Mouse (Mus musculus): Measurements from ENCODE around the gene Klhl28. TPM values are rescaled to one million over a fixed set of nuclear protein-coding genes. Genes with fewer than 3 reads are reported as not detected.

The Klhl28 gene
- polyA plus RNA-seq, 1 experiment from 2014 or later = 15.1 TPM

DNA sequence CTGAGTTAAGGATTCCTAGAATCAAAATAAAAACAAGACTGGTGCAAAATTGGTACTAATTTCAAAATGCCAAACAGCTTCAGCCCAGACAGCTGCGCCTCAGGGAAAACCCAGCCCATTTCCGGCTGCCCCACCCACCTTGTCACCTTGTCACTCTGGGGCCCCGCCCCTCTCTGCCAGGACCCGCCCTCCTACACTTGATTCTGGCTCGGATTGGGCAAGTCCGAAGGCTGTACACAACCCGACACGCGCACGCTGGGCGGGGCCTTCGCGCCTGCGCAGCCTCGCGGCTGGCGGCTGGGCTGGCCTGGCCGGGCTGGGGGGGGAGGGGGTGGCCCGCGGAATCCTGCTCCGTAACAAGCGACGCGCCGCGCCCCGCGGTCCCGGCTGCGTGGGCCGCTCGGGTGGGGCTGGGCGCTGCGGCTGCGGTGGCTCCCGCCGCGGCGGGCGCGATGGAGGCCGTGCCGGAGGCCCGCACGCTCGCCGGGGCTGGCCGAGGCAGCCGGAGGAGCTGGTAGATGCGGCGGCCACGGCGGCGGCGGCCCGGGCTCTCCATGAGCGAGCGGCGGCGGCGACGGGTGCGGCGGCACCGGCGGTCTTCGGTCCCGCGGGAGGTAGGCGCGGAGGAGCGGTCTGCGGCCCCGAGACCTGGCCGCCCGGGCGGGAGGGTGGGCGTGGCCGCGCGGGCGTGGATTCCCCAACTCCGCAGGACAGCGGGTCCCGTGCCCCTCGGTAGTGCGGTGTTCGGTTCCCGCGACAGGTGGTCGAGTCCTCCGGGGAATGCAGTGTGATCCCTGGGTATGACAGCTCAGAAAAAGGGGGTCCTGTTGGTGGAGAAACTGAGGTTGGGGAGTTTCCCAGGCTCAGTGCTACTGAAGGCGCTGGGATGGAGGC is 47.5 kb downstream of the Klhl28 start, which contains the start of gene Gm527:
Gene Gm527, plus strand, starts transcription at position 329 of the 894 bp plus-strand sequence.
- Histone ChIP-seq H3K4me3 (ENCODE audit: low read depth, low read length) (peak within 1 kb of the TSS; percentile 73), H3K27ac (ENCODE audit: low read depth) (no peak within 1 kb of the TSS), H3K36me3 (ENCODE audit: insufficient read depth) (no peaks in the 10 kb centered on the region), H3K9me3 (ENCODE audit: low read depth, low read length) (no peaks in the 10 kb centered on the region), H3K27me3 (ENCODE audit: insufficient read depth, low read length) (no peaks in the 10 kb centered on the region), H3K4me2 (peak within 1 kb of the TSS; percentile 88), H3K4me1 (ENCODE audit: insufficient read depth) (no peaks in the 10 kb centered on the region), H3K9ac (peak within 1 kb of the TSS; percentile 70)
- DNase-seq = peak; percentile 98
- TF ChIP-seq CTCF (IDR thresholded peaks at IDR 0.05; ENCODE audit: low read depth) = no peak
- ATAC-seq (ENCODE audit: insufficient read depth) = peak; percentile 100
- WGBS = under 1% methylated on average over 71 of the region's 93 CpGs

GRCm38 (mm10) chr12:64916735-64917134 is 48.6 kb downstream of the Klhl28 start:
- Histone ChIP-seq H3K4me2 (no peak overlapping the region), H3K27me3 (ENCODE audit: insufficient read depth, low read length) (no peaks in the 10 kb centered on the region), H3K9ac (no peak overlapping the region), H3K4me3 (ENCODE audit: low read depth, low read length) (no peak overlapping the region), H3K9me3 (ENCODE audit: low read depth, low read length) (no peaks in the 10 kb centered on the region), H3K4me1 (ENCODE audit: insufficient read depth) (no peaks in the 10 kb centered on the region), H3K27ac (ENCODE audit: low read depth) (no peak overlapping the region), H3K36me3 (ENCODE audit: insufficient read depth) (no peaks in the 10 kb centered on the region)
- no peak for DNase-seq
- no peak for TF ChIP-seq CTCF (IDR thresholded peaks at IDR 0.05; ENCODE audit: low read depth)
- no peak for ATAC-seq (ENCODE audit: insufficient read depth)

- H3K4me1 ChIP-seq (ENCODE audit: insufficient read depth) = no peaks in the 10 kb centered on the region
- TF ChIP-seq CTCF (IDR thresholded peaks at IDR 0.05; ENCODE audit: low read depth) = no peak
- no peak for ATAC-seq (ENCODE audit: insufficient read depth)
- no peak for DNase-seq
- H3K27me3 ChIP-seq (ENCODE audit: insufficient read depth, low read length) = no peaks in the 10 kb centered on the region
- no peak overlapping the region for H3K27ac ChIP-seq (ENCODE audit: low read depth)
- 48% methylated on average over 6 of the region's 6 CpGs for WGBS
- H3K36me3 ChIP-seq (ENCODE audit: insufficient read depth) = no peaks in the 10 kb centered on the region
- no peak overlapping the region for H3K4me2 ChIP-seq
- no peaks in the 10 kb centered on the region for H3K9me3 ChIP-seq (ENCODE audit: low read depth, low read length)
- H3K4me3 ChIP-seq (ENCODE audit: low read depth, low read length) = no peak overlapping the region
- H3K9ac ChIP-seq = no peak overlapping the region
Observed at GRCm38 (mm10) chr12:64912996-64913395, 52.3 kb downstream of the Klhl28 start.

DNA sequence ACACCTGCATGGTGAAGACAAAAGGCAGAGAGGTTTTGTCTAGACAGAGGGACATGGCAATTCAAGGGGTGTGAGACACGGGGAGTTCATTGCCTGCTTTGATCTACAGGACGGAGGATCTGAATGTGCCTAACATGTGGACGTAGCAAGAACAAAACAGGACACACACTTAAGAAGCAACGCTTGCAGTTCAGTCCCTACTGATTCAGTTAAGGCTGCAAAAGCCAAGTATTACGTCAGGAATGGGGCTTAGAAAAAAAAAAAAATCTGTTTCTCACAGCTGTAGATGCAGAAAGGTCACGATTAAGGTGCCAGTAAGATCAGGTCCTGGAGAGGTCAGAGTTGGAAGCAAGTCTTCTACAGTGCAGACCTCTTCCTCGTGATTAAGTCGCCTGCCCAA is 62.1 kb downstream of the Klhl28 start:
- peak; percentile 7; the same call in 1 of the 2 replicates for ATAC-seq (ENCODE audit: insufficient read depth)
- 33% methylated on average over 8 of the region's 8 CpGs for WGBS
- TF ChIP-seq CTCF (IDR thresholded peaks at IDR 0.05; ENCODE audit: low read depth) = no peak
- Histone ChIP-seq H3K9me3 (ENCODE audit: low read depth, low read length) (no peaks in the 10 kb centered on the region), H3K36me3 (ENCODE audit: insufficient read depth) (no peaks in the 10 kb centered on the region), H3K9ac (no peak overlapping the region), H3K27ac (ENCODE audit: low read depth) (peak overlapping the region; percentile 70; the same call in 1 of the 2 replicates), H3K4me2 (no peak overlapping the region; the same call in 1 of the 2 replicates), H3K4me1 (ENCODE audit: insufficient read depth) (no peaks in the 10 kb centered on the region; the same call in 1 of the 2 replicates), H3K4me3 (ENCODE audit: low read depth, low read length) (no peak overlapping the region), H3K27me3 (ENCODE audit: insufficient read depth, low read length) (no peaks in the 10 kb centered on the region)
- DNase-seq = peak; percentile 18

GRCm38 (mm10) chr12:64902506-64902905 is 62.8 kb downstream of the Klhl28 start:
- no peak overlapping the region for H3K4me3 ChIP-seq (ENCODE audit: low read depth, low read length)
- peak overlapping the region; percentile 54 for H3K27ac ChIP-seq (ENCODE audit: low read depth)
- DNase-seq = peak; percentile 92
- H3K9ac ChIP-seq = 0 out of 2 replicates have a peak overlapping the region, but pooled peaks have one; percentile 1
- 19% methylated on average over 8 of the region's 8 CpGs for WGBS
- ATAC-seq (ENCODE audit: insufficient read depth) = peak; percentile 94
- no peaks in the 10 kb centered on the region for H3K36me3 ChIP-seq (ENCODE audit: insufficient read depth)
- no peaks in the 10 kb centered on the region for H3K9me3 ChIP-seq (ENCODE audit: low read depth, low read length)
- H3K27me3 ChIP-seq (ENCODE audit: insufficient read depth, low read length) = no peaks in the 10 kb centered on the region
- no peaks in the 10 kb centered on the region; the same call in 1 of the 2 replicates for H3K4me1 ChIP-seq (ENCODE audit: insufficient read depth)
- peak overlapping the region; percentile 37; the same call in 1 of the 2 replicates for H3K4me2 ChIP-seq
- TF ChIP-seq CTCF (IDR thresholded peaks at IDR 0.05; ENCODE audit: low read depth) = no peak

DNA sequence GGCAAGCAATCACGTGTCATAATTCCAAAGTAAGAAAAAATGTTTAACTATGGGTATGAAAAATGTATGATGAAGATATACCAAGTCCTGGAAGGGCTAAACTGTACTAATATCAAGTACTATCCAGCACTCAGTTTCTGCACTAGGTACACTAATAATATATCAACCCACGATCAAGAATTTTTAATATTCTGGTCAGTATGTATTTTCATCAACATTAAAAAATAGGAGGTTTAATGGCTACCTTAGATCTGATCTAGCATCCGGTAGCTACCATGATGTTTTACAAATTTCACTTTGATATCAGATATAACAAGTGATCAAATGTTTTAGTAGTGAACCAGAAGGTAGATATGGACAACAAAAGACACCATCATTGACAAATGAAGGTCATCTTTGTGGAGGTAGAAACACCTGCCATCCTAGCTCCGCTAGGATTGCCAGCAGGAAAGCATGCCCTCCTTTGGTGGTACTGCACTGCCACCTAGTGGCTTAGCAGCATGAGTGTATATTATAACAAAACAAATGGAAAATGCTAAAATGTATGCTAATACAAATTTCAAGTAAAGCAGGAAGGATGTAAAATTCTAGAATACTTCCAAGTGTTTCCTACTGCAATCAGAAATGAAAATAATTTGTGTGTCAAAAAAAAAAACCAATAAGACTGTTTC is 68.1 kb downstream of the Klhl28 start:
- Histone ChIP-seq H3K36me3 (ENCODE audit: insufficient read depth) (no peaks in the 10 kb centered on the region), H3K4me3 (ENCODE audit: low read depth, low read length) (no peak overlapping the region), H3K27ac (ENCODE audit: low read depth) (no peak overlapping the region), H3K4me2 (no peak overlapping the region), H3K27me3 (ENCODE audit: insufficient read depth, low read length) (no peaks in the 10 kb centered on the region), H3K9ac (no peak overlapping the region), H3K9me3 (ENCODE audit: low read depth, low read length) (no peaks in the 10 kb centered on the region), H3K4me1 (ENCODE audit: insufficient read depth) (no peaks in the 10 kb centered on the region)
- peak; percentile 87 for TF ChIP-seq CTCF (IDR thresholded peaks at IDR 0.05; ENCODE audit: low read depth)
- peak; percentile 82 for DNase-seq
- WGBS = 34% methylated on average over 4 of the region's 4 CpGs
- ATAC-seq (ENCODE audit: insufficient read depth) = no peak; the same call in 1 of the 2 replicates

Other genes starting within 250 kb of the Klhl28 start
- 1.3 and 1.8 TPM in 2 replicates for gene Gm527, start 47.6 kb downstream of the Klhl28 start, polyA plus RNA-seq (2014; fragmentation: Nextera tagmentation; extraction: Ambion mirVana)
- gene Togaram1, start 270 bp upstream of the Klhl28 start, polyA plus RNA-seq (2014; fragmentation: Nextera tagmentation; extraction: Ambion mirVana) = 30.7 and 32.2 TPM in 2 replicates
- gene Prpf39, start 70.8 kb upstream of the Klhl28 start, polyA plus RNA-seq (2014; fragmentation: Nextera tagmentation; extraction: Ambion mirVana) = 60.3 and 61.1 TPM in 2 replicates
- gene Fkbp3, start 108.5 kb upstream of the Klhl28 start, polyA plus RNA-seq (2014; fragmentation: Nextera tagmentation; extraction: Ambion mirVana) = 408 and 417 TPM in 2 replicates
- gene Fancm, start 110.1 kb upstream of the Klhl28 start, polyA plus RNA-seq (2014; fragmentation: Nextera tagmentation; extraction: Ambion mirVana) = 12.0 and 17.6 TPM in 2 replicates
- gene Mis18bp1, start 207.1 kb upstream of the Klhl28 start, polyA plus RNA-seq (2014; fragmentation: Nextera tagmentation; extraction: Ambion mirVana) = 74.0 and 74.2 TPM in 2 replicates